Mouse (Mus musculus) C2C12 (cell line): ENCODE data around the gene Dusp13.

ENCODE experiments used
- CTCF ChIP-seq: IDR thresholded peaks from one replicate; pipeline ENCODE4 v1.5.1; 2011; ENCODE audit not compliant: control insufficient read depth, insufficient read depth, insufficient read length
- MYOD1 ChIP-seq: IDR thresholded peaks from one replicate; pipeline ENCODE4 v1.6.1; 2011; ENCODE audit warnings: low read depth; ENCODE audit not compliant: control insufficient read depth, insufficient read length

DNA sequence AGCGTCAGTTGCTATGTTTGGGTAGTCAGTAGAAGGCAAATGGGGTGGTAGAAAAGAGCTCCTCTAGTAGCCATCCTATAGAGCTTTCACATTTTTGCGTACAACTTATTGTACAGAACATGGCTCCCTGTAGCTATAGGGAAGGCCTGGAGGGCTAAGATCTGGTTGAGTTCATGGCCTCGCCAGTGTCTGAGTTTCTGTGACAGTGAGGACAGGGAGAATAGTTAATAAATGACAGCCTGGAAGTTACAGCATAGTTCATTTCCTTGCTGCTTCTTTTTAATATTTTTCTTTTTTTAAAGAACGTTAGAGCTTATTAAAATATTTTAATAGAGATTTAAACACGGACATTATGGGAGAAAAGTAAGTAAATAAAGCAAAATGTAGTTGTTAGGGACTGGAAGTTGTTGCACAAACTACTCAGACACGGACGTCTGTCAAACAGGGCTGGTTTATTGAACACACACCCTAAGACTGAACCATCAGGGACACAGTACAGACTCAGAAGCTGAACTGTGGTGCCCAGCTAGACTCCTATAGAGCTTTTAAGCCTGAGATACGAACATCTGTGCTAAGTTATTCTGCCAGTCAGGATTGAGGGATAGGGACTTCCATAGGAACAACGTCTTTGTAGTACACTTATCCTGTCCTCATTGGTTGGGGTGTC is 39.7 kb upstream of the Dusp13 start:
- TF ChIP-seq CTCF (no peak), MYOD1 (no peak)
